Mouse (Mus musculus) B cell, adult 62 days (primary cell): ENCODE measurements around the gene Olfr1501. TPM values are rescaled to one million over a fixed set of nuclear protein-coding genes. Genes with fewer than 3 reads are reported as not detected.

Experiments used
- total RNA-seq: library from RNA; stranded (reverse); gene quantifications from 4 replicates; pipeline ENCODE4 v1.2.4, GENCODE M21; 2023

Gene Olfr1501
- total RNA-seq = not detected in 4 replicates

GRCm38 (mm10) chr19:13850592-13850991, at the start of gene Olfr1501:
TSS of gene Olfr1501 (minus strand) at chr19:13850692.

GRCm38 (mm10) chr19:13897828-13898227, 47.3 kb upstream of the Olfr1501 start, which contains the start of gene Olfr1504:
TSS of gene Olfr1504 (minus strand) at chr19:13897928.

GRCm38 (mm10) chr19:13861495-13861894, 11.0 kb upstream of the Olfr1501 start, which contains the start of gene Olfr1502:
TSS of gene Olfr1502 (plus strand) at chr19:13861795.

DNA sequence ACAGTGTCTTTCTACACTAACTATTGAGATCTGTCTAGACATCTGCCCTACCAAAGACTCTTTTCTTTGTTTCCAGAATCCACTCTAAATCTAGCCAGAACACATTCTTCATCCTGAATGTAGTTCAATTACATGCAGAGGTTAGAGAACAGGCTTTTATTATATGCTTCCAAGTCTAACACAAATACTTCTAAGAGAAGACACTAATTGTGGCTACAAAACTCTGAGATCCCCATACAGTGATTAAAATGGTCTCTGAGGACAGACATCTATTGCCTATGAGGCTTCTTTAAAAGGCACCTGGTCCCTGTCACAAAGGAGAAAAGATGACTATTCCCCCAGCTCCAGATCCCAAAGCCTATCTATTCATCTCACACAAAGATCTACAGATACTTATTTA, 20.1 kb downstream of the Olfr1501 start, which contains the start of gene Olfr1500:
Gene Olfr1500, minus strand, starts transcription at position 101 of the 400 bp plus-strand sequence.

DNA sequence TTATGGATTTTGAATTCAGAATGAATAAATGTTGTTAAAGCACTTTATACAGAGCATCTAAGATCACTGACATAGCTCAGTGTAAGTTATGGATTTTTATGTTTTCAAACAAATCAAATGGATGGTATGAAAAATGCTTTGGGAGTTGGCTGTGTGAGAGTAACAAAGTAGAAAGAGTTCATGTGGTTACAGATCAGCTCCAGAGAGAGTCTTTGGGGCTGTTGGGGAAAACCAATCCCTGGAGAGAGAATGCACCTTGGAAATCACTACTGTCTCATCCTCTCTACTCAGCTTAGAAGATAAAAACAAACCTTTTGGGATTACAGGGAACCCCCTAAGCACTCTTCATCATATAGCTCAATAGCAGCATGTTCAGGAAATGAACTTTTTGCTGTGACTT, 31.1 kb downstream of the Olfr1501 start, which contains the start of gene Olfr1499:
Gene Olfr1499, minus strand, starts transcription at position 101 of the 400 bp plus-strand sequence.

DNA sequence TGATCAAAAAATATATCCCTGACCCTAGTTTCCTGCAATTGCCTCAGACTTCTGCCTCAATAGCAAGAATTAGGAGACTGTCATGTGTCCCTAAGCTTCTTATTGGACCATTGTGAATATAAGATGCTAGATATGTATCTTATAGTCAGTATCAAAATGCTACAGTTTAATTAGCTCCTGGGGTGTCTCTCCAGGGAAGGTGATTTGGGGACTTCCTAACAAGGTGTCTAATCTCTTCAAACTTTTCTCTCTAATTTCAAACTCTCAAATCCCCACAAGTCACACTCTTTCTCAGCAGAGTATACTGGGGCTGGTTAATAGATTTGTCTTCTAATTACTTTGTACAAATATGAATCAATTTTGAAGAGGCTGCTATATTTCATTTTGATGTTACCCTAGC, 52.4 kb downstream of the Olfr1501 start, which contains the start of gene Olfr1497:
Gene Olfr1497, minus strand, starts transcription at position 101 of the 400 bp plus-strand sequence.

Other genes starting within 250 kb of the Olfr1501 start
- not detected in 4 replicates for gene Olfr1487, start 233.3 kb downstream of the Olfr1501 start, total RNA-seq
- gene Olfr1489, start 219.1 kb downstream of the Olfr1501 start, total RNA-seq = not detected in 4 replicates
- not detected in 4 replicates for gene Olfr1490, start 199.6 kb downstream of the Olfr1501 start, total RNA-seq
- not detected in 4 replicates for gene Olfr1491, start 153.4 kb downstream of the Olfr1501 start, total RNA-seq
- gene Olfr1493-ps1, start 127.4 kb downstream of the Olfr1501 start, total RNA-seq = not detected in 4 replicates
- not detected in 4 replicates for gene Olfr1494, start 111.0 kb downstream of the Olfr1501 start, total RNA-seq
- gene Olfr1495, start 86.1 kb downstream of the Olfr1501 start, total RNA-seq = not detected in 4 replicates
- gene Olfr1496, start 72.8 kb downstream of the Olfr1501 start, total RNA-seq = not detected in 4 replicates
- not detected in 4 replicates for gene Olfr1497, start 52.5 kb downstream of the Olfr1501 start, total RNA-seq
- gene Olfr1499, start 31.2 kb downstream of the Olfr1501 start, total RNA-seq = not detected in 4 replicates
- not detected in 4 replicates for gene Olfr1500, start 20.2 kb downstream of the Olfr1501 start, total RNA-seq
- not detected in 4 replicates for gene Olfr1502, start 11.1 kb upstream of the Olfr1501 start, total RNA-seq
- gene Olfr1504, start 47.2 kb upstream of the Olfr1501 start, total RNA-seq = not detected in 4 replicates
- gene Olfr1505, start 62.8 kb upstream of the Olfr1501 start, total RNA-seq = not detected in 4 replicates